Mouse (Mus musculus) midbrain, embryonic 13.5 days (tissue): ENCODE data around the gene Btg3. TPM values are rescaled to one million over a fixed set of nuclear protein-coding genes. Genes with fewer than 3 reads are reported as not detected.

Experiments
- ATAC-seq: fragments of 200-750 bp; cut with Nextera tagmentation; 2 replicates; pipeline ENCODE4 v1.8.0; 2017; ENCODE audit warnings: mild to moderate bottlenecking, moderate TSS enrichment, moderate library complexity
- H3K27ac ChIP-seq: fragments of 300-500 bp; sonication (generic); 2 replicates; pipeline ENCODE4 v1.5.1; 2015; ENCODE audit warnings: inconsistent platforms, mild to moderate bottlenecking, moderate library complexity
- H3K27me3 ChIP-seq: fragments of 300-500 bp; sonication (generic); 2 replicates; pipeline ENCODE4 v1.6.1; 2015; ENCODE audit warnings: mild to moderate bottlenecking, inconsistent platforms
- H3K36me3 ChIP-seq: fragments of 300-500 bp; sonication (generic); 2 replicates; pipeline ENCODE4 v1.6.1; 2015; ENCODE audit warnings: mild to moderate bottlenecking, inconsistent platforms
- H3K4me1 ChIP-seq: fragments of 300-500 bp; sonication (generic); replicated peaks from 2 replicates; pipeline ENCODE4 v1.6.1; 2015; ENCODE audit warnings: inconsistent platforms
- H3K4me2 ChIP-seq: fragments of 300-500 bp; sonication (generic); replicated peaks from 2 replicates; pipeline ENCODE4 v1.6.1; 2015; ENCODE audit warnings: moderate library complexity, mild to moderate bottlenecking, inconsistent platforms
- H3K4me3 ChIP-seq: fragments of 300-500 bp; sonication (generic); replicated peaks from 2 replicates; pipeline ENCODE4 v1.5.1; 2015; ENCODE audit warnings: mild to moderate bottlenecking, inconsistent platforms
- H3K9ac ChIP-seq: fragments of 300-500 bp; sonication (generic); replicated peaks from 2 replicates; pipeline ENCODE4 v1.6.1; 2015; ENCODE audit warnings: mild to moderate bottlenecking, inconsistent platforms
- H3K9me3 ChIP-seq: fragments of 300-500 bp; sonication (generic); 2 replicates; pipeline ENCODE4 v1.6.1; 2016; ENCODE audit warnings: mild to moderate bottlenecking, inconsistent platforms
- WGBS: fragments of 180-500 bp; shearing (Covaris S2); methylation state at CpG from one replicate; pipeline ENCODE4 v1.1.7; 2015; 5-methylcytosine and 5-hydroxymethylcytosine counted together
- polyA plus RNA-seq: library from polyadenylated mRNA; unstranded; fragments of >200 nt; fragmentation: Nextera tagmentation; extraction: Ambion mirVana; gene quantifications from 2 replicates; pipeline ENCODE4 v1.2.1, GENCODE M21; 2015

Btg3 gene
- polyA plus RNA-seq, 1 experiment from 2014 or later, result 27.4 TPM

- no peak overlapping the region for H3K9ac ChIP-seq
- H3K27me3 ChIP-seq, result no peaks in the 10 kb centered on the region
- H3K4me2 ChIP-seq, result no peak overlapping the region
- no peak for ATAC-seq
- H3K4me3 ChIP-seq, result no peak overlapping the region
- 94% methylated on average over 6 of the region's 6 CpGs for WGBS
- H3K36me3 ChIP-seq, result peaks cover 14% of the 10 kb centered on the region
- H3K27ac ChIP-seq, result no peak overlapping the region
- H3K4me1 ChIP-seq, result peaks cover 51% of the 10 kb centered on the region
- H3K9me3 ChIP-seq, result no peaks in the 10 kb centered on the region
Observed at GRCm38 (mm10) chr16:78309258-78309657, 67.7 kb downstream of the Btg3 start.

- Histone ChIP-seq H3K36me3 (peaks cover 14% of the 10 kb centered on the region), H3K4me1 (peaks cover 50% of the 10 kb centered on the region), H3K27ac (no peak overlapping the region), H3K4me2 (no peak overlapping the region), H3K9ac (no peak overlapping the region), H3K27me3 (no peaks in the 10 kb centered on the region), H3K9me3 (no peaks in the 10 kb centered on the region), H3K4me3 (no peak overlapping the region)
- WGBS, result 96% methylated on average over 16 of the region's 16 CpGs
- ATAC-seq, result no peak
Observed at GRCm38 (mm10) chr16:78307476-78308192, 69.4 kb downstream of the Btg3 start.

- H3K36me3 ChIP-seq, result peaks cover 14% of the 10 kb centered on the region
- H3K4me3 ChIP-seq, result no peak overlapping the region
- no peak overlapping the region for H3K9ac ChIP-seq
- peaks cover 46% of the 10 kb centered on the region for H3K4me1 ChIP-seq
- H3K27ac ChIP-seq, result no peak overlapping the region
- WGBS, result 88% methylated on average over 8 of the region's 8 CpGs
- H3K27me3 ChIP-seq, result no peaks in the 10 kb centered on the region
- no peak overlapping the region for H3K4me2 ChIP-seq
- H3K9me3 ChIP-seq, result no peaks in the 10 kb centered on the region
- no peak for ATAC-seq
Observed at GRCm38 (mm10) chr16:78306606-78307005, 70.4 kb downstream of the Btg3 start.

- Histone ChIP-seq H3K4me2 (no peak overlapping the region), H3K36me3 (peaks cover 14% of the 10 kb centered on the region), H3K27ac (no peak overlapping the region), H3K4me3 (no peak overlapping the region), H3K27me3 (no peaks in the 10 kb centered on the region), H3K9ac (no peak overlapping the region), H3K9me3 (no peaks in the 10 kb centered on the region), H3K4me1 (peaks cover 43% of the 10 kb centered on the region)
- no peak for ATAC-seq
- 90% methylated on average over 12 of the region's 12 CpGs for WGBS
Observed at GRCm38 (mm10) chr16:78305606-78306100, 71.3 kb downstream of the Btg3 start.

GRCm38 (mm10) chr16:78302678-78303050 is 74.3 kb downstream of the Btg3 start:
- H3K36me3 ChIP-seq, result peaks cover 4% of the 10 kb centered on the region; the same call in 1 of the 2 replicates
- H3K27ac ChIP-seq, result peak overlapping the region; percentile 95
- ATAC-seq, result no peak
- no peaks in the 10 kb centered on the region for H3K27me3 ChIP-seq
- peaks cover 34% of the 10 kb centered on the region for H3K4me1 ChIP-seq
- no peaks in the 10 kb centered on the region for H3K9me3 ChIP-seq
- peak overlapping the region; percentile 63 for H3K4me2 ChIP-seq
- peak overlapping the region; percentile 96 for H3K9ac ChIP-seq
- 1% methylated on average over 10 of the region's 10 CpGs for WGBS
- H3K4me3 ChIP-seq, result peak overlapping the region; percentile 93

- Histone ChIP-seq H3K9ac (peak overlapping the region; percentile 96), H3K27me3 (no peaks in the 10 kb centered on the region), H3K9me3 (no peaks in the 10 kb centered on the region), H3K36me3 (peaks cover 4% of the 10 kb centered on the region; the same call in 1 of the 2 replicates), H3K4me1 (peaks cover 34% of the 10 kb centered on the region), H3K4me2 (peak overlapping the region; percentile 63), H3K4me3 (peak overlapping the region; percentile 93), H3K27ac (peak overlapping the region; percentile 95)
- under 1% methylated on average over 64 of the region's 65 CpGs for WGBS
- ATAC-seq, result peak; percentile 72
Observed at GRCm38 (mm10) chr16:78301831-78302677, 74.9 kb downstream of the Btg3 start.

- peak within 1 kb of the TSS; percentile 93 for H3K4me3 ChIP-seq
- peak within 1 kb of the TSS; percentile 63 for H3K4me2 ChIP-seq
- H3K9me3 ChIP-seq, result no peaks in the 10 kb centered on the region
- peaks cover under 1% of the 10 kb centered on the region; the same call in 1 of the 2 replicates for H3K36me3 ChIP-seq
- H3K9ac ChIP-seq, result peak within 1 kb of the TSS; percentile 96
- peaks cover 34% of the 10 kb centered on the region for H3K4me1 ChIP-seq
- ATAC-seq, result peak; percentile 97
- H3K27ac ChIP-seq, result peak within 1 kb of the TSS; percentile 95
- no peaks in the 10 kb centered on the region for H3K27me3 ChIP-seq
- 1% methylated on average over 33 of the region's 34 CpGs for WGBS
Observed at GRCm38 (mm10) chr16:78301183-78301830, 75.7 kb downstream of the Btg3 start, which contains the start of gene Cxadr. TSS of gene Cxadr (plus strand) at chr16:78301489.

GRCm38 (mm10) chr16:78296114-78296513 is 80.9 kb downstream of the Btg3 start:
- ATAC-seq, result no peak
- Histone ChIP-seq H3K4me2 (no peak overlapping the region), H3K27me3 (no peaks in the 10 kb centered on the region), H3K4me1 (peaks cover 5% of the 10 kb centered on the region; the same call in 1 of the 2 replicates), H3K9me3 (no peaks in the 10 kb centered on the region), H3K4me3 (no peak overlapping the region), H3K9ac (no peak overlapping the region), H3K36me3 (no peaks in the 10 kb centered on the region), H3K27ac (no peak overlapping the region)
- WGBS, result 67% methylated on average over 9 of the region's 9 CpGs

GRCm38 (mm10) chr16:78295601-78296000 is 81.4 kb downstream of the Btg3 start:
- 50% methylated on average over 4 of the region's 4 CpGs for WGBS
- no peak overlapping the region for H3K27ac ChIP-seq
- H3K36me3 ChIP-seq, result no peaks in the 10 kb centered on the region
- H3K4me2 ChIP-seq, result no peak overlapping the region
- H3K4me3 ChIP-seq, result no peak overlapping the region
- no peaks in the 10 kb centered on the region for H3K9me3 ChIP-seq
- H3K4me1 ChIP-seq, result peaks cover under 1% of the 10 kb centered on the region; the same call in 1 of the 2 replicates
- no peak overlapping the region for H3K9ac ChIP-seq
- no peaks in the 10 kb centered on the region for H3K27me3 ChIP-seq
- no peak for ATAC-seq

- Histone ChIP-seq H3K4me3 (no peak overlapping the region), H3K27ac (no peak overlapping the region), H3K9ac (no peak overlapping the region), H3K36me3 (no peaks in the 10 kb centered on the region), H3K4me2 (no peak overlapping the region), H3K4me1 (no peaks in the 10 kb centered on the region), H3K9me3 (no peaks in the 10 kb centered on the region), H3K27me3 (no peaks in the 10 kb centered on the region)
- ATAC-seq, result no peak
- WGBS, result 55% methylated on average over 5 of the region's 5 CpGs
Observed at GRCm38 (mm10) chr16:78294606-78295275, 82.3 kb downstream of the Btg3 start.

- Histone ChIP-seq H3K4me1 (no peaks in the 10 kb centered on the region), H3K9me3 (no peaks in the 10 kb centered on the region), H3K36me3 (no peaks in the 10 kb centered on the region), H3K27ac (no peak overlapping the region), H3K4me2 (no peak overlapping the region), H3K9ac (no peak overlapping the region), H3K4me3 (no peak overlapping the region), H3K27me3 (no peaks in the 10 kb centered on the region)
- ATAC-seq, result no peak
- 91% methylated on average over 1 of the region's 1 CpGs for WGBS
Observed at GRCm38 (mm10) chr16:78294051-78294450, 82.9 kb downstream of the Btg3 start.
